Mouse (Mus musculus): ENCODE measurements around the gene Camk1d. TPM values are rescaled to one million over a fixed set of nuclear protein-coding genes. Genes with fewer than 3 reads are reported as not detected.
"Not testable (repeated sequence)": the region's sequence is repeated elsewhere in the genome, so short reads cannot be mapped to it uniquely, and the experiment has no call there.

The Camk1d gene
- polyA plus RNA-seq, 1 experiment from 2014 or later = 7.4 TPM

- Histone ChIP-seq H3K9me3 (ENCODE audit: control insufficient read depth, low read length) (no peaks in the 10 kb centered on the region), H3K4me3 (ENCODE audit: low read length) (no peak overlapping the region), H3K36me3 (ENCODE audit: control insufficient read depth, insufficient read depth, low read length) (no peaks in the 10 kb centered on the region), H3K9ac (ENCODE audit: low read depth, low read length) (no peak overlapping the region), H3K4me2 (ENCODE audit: low read length) (no peak overlapping the region), H3K27me3 (replicated peaks; ENCODE audit: control insufficient read depth, insufficient read depth, low read length) (no peaks in the 10 kb centered on the region), H3K4me1 (ENCODE audit: control insufficient read depth, insufficient read depth, low read depth, low read length) (no peaks in the 10 kb centered on the region), H3K27ac (ENCODE audit: low read depth, low read length) (no peak overlapping the region)
- 92% methylated on average over 3 of the region's 3 CpGs for WGBS
- no peak for ATAC-seq
Measured at GRCm38 (mm10) chr2:5553264-5553663, 161.1 kb downstream of the Camk1d start.

- H3K9ac ChIP-seq (ENCODE audit: low read depth, low read length) = no peak overlapping the region
- no peak for ATAC-seq
- no peak overlapping the region for H3K27ac ChIP-seq (ENCODE audit: low read depth, low read length)
- no peaks in the 10 kb centered on the region for H3K27me3 ChIP-seq (replicated peaks; ENCODE audit: control insufficient read depth, insufficient read depth, low read length)
- H3K36me3 ChIP-seq (ENCODE audit: control insufficient read depth, insufficient read depth, low read length) = no peaks in the 10 kb centered on the region
- H3K4me1 ChIP-seq (ENCODE audit: control insufficient read depth, insufficient read depth, low read depth, low read length) = no peaks in the 10 kb centered on the region
- WGBS = 94% methylated on average over 5 of the region's 5 CpGs
- no peak overlapping the region for H3K4me3 ChIP-seq (ENCODE audit: low read length)
- H3K4me2 ChIP-seq (ENCODE audit: low read length) = no peak overlapping the region
- H3K9me3 ChIP-seq (ENCODE audit: control insufficient read depth, low read length) = no peaks in the 10 kb centered on the region
Measured at GRCm38 (mm10) chr2:5551758-5552255, 162.5 kb downstream of the Camk1d start.

GRCm38 (mm10) chr2:5549334-5549733, 165.0 kb downstream of the Camk1d start:
- H3K36me3 ChIP-seq (ENCODE audit: control insufficient read depth, insufficient read depth, low read length) = no peaks in the 10 kb centered on the region
- H3K9me3 ChIP-seq (ENCODE audit: control insufficient read depth, low read length) = no peaks in the 10 kb centered on the region
- no peak for ATAC-seq
- H3K4me1 ChIP-seq (ENCODE audit: control insufficient read depth, insufficient read depth, low read depth, low read length) = no peaks in the 10 kb centered on the region
- no peak overlapping the region for H3K4me2 ChIP-seq (ENCODE audit: low read length)
- H3K4me3 ChIP-seq (ENCODE audit: low read length) = no peak overlapping the region
- no peak overlapping the region for H3K9ac ChIP-seq (ENCODE audit: low read depth, low read length)
- WGBS = 88% methylated on average over 2 of the region's 2 CpGs
- H3K27ac ChIP-seq (ENCODE audit: low read depth, low read length) = no peak overlapping the region
- H3K27me3 ChIP-seq (replicated peaks; ENCODE audit: control insufficient read depth, insufficient read depth, low read length) = no peaks in the 10 kb centered on the region

- Histone ChIP-seq H3K4me1 (ENCODE audit: control insufficient read depth, insufficient read depth, low read depth, low read length) (no peaks in the 10 kb centered on the region), H3K27ac (ENCODE audit: low read depth, low read length) (no peak overlapping the region), H3K27me3 (replicated peaks; ENCODE audit: control insufficient read depth, insufficient read depth, low read length) (no peaks in the 10 kb centered on the region), H3K4me3 (ENCODE audit: low read length) (no peak overlapping the region), H3K4me2 (ENCODE audit: low read length) (no peak overlapping the region), H3K36me3 (ENCODE audit: control insufficient read depth, insufficient read depth, low read length) (no peaks in the 10 kb centered on the region), H3K9me3 (ENCODE audit: control insufficient read depth, low read length) (no peaks in the 10 kb centered on the region), H3K9ac (ENCODE audit: low read depth, low read length) (no peak overlapping the region)
- 88% methylated on average over 4 of the region's 4 CpGs for WGBS
- ATAC-seq = no peak
Measured at GRCm38 (mm10) chr2:5548872-5549271, 165.4 kb downstream of the Camk1d start.

GRCm38 (mm10) chr2:5540870-5541269, 173.4 kb downstream of the Camk1d start:
- WGBS = 73% methylated on average over 3 of the region's 3 CpGs
- Histone ChIP-seq H3K9me3 (ENCODE audit: control insufficient read depth, low read length) (no peaks in the 10 kb centered on the region), H3K4me3 (ENCODE audit: low read length) (no peak overlapping the region), H3K27ac (ENCODE audit: low read depth, low read length) (no peak overlapping the region), H3K27me3 (replicated peaks; ENCODE audit: control insufficient read depth, insufficient read depth, low read length) (no peaks in the 10 kb centered on the region), H3K4me1 (ENCODE audit: control insufficient read depth, insufficient read depth, low read depth, low read length) (no peaks in the 10 kb centered on the region), H3K4me2 (ENCODE audit: low read length) (no peak overlapping the region), H3K36me3 (ENCODE audit: control insufficient read depth, insufficient read depth, low read length) (no peaks in the 10 kb centered on the region), H3K9ac (ENCODE audit: low read depth, low read length) (no peak overlapping the region)
- no peak for ATAC-seq

- H3K36me3 ChIP-seq (ENCODE audit: control insufficient read depth, insufficient read depth, low read length); H3K4me3 ChIP-seq (ENCODE audit: low read length); H3K9me3 ChIP-seq (ENCODE audit: control insufficient read depth, low read length); H3K4me1 ChIP-seq (ENCODE audit: control insufficient read depth, insufficient read depth, low read depth, low read length); H3K9ac ChIP-seq (ENCODE audit: low read depth, low read length); ATAC-seq; H3K27me3 ChIP-seq (replicated peaks; ENCODE audit: control insufficient read depth, insufficient read depth, low read length); H3K27ac ChIP-seq (ENCODE audit: low read depth, low read length); H3K4me2 ChIP-seq (ENCODE audit: low read length): not testable (repeated sequence)
- 69% methylated on average over 3 of the region's 3 CpGs for WGBS
Measured at GRCm38 (mm10) chr2:5539894-5540293, 174.4 kb downstream of the Camk1d start.

GRCm38 (mm10) chr2:5533868-5534267, 180.4 kb downstream of the Camk1d start:
- Histone ChIP-seq H3K4me2 (ENCODE audit: low read length) (no peak overlapping the region), H3K4me1 (ENCODE audit: control insufficient read depth, insufficient read depth, low read depth, low read length) (no peaks in the 10 kb centered on the region), H3K9me3 (ENCODE audit: control insufficient read depth, low read length) (peaks cover 3% of the 10 kb centered on the region; the same call in 1 of the 2 replicates), H3K9ac (ENCODE audit: low read depth, low read length) (no peak overlapping the region), H3K4me3 (ENCODE audit: low read length) (no peak overlapping the region), H3K27me3 (replicated peaks; ENCODE audit: control insufficient read depth, insufficient read depth, low read length) (no peaks in the 10 kb centered on the region), H3K27ac (ENCODE audit: low read depth, low read length) (no peak overlapping the region), H3K36me3 (ENCODE audit: control insufficient read depth, insufficient read depth, low read length) (no peaks in the 10 kb centered on the region)
- ATAC-seq = no peak
- 45% methylated on average over 2 of the region's 2 CpGs for WGBS

- ATAC-seq = no peak
- peaks cover 3% of the 10 kb centered on the region; the same call in 1 of the 2 replicates for H3K9me3 ChIP-seq (ENCODE audit: control insufficient read depth, low read length)
- H3K4me2 ChIP-seq (ENCODE audit: low read length) = no peak overlapping the region
- no peak overlapping the region for H3K9ac ChIP-seq (ENCODE audit: low read depth, low read length)
- H3K4me3 ChIP-seq (ENCODE audit: low read length) = no peak overlapping the region
- H3K36me3 ChIP-seq (ENCODE audit: control insufficient read depth, insufficient read depth, low read length) = no peaks in the 10 kb centered on the region
- H3K27me3 ChIP-seq (replicated peaks; ENCODE audit: control insufficient read depth, insufficient read depth, low read length) = no peaks in the 10 kb centered on the region
- WGBS = 58% methylated on average over 2 of the region's 2 CpGs
- H3K4me1 ChIP-seq (ENCODE audit: control insufficient read depth, insufficient read depth, low read depth, low read length) = no peaks in the 10 kb centered on the region
- no peak overlapping the region for H3K27ac ChIP-seq (ENCODE audit: low read depth, low read length)
Measured at GRCm38 (mm10) chr2:5529992-5530391, 184.3 kb downstream of the Camk1d start.

- no peaks in the 10 kb centered on the region for H3K4me1 ChIP-seq (ENCODE audit: control insufficient read depth, insufficient read depth, low read depth, low read length)
- H3K9me3 ChIP-seq (ENCODE audit: control insufficient read depth, low read length) = no peaks in the 10 kb centered on the region
- H3K27ac ChIP-seq (ENCODE audit: low read depth, low read length) = no peak overlapping the region
- H3K36me3 ChIP-seq (ENCODE audit: control insufficient read depth, insufficient read depth, low read length) = no peaks in the 10 kb centered on the region
- no peak overlapping the region for H3K4me2 ChIP-seq (ENCODE audit: low read length)
- no peak for ATAC-seq
- no peak overlapping the region for H3K9ac ChIP-seq (ENCODE audit: low read depth, low read length)
- no peaks in the 10 kb centered on the region for H3K27me3 ChIP-seq (replicated peaks; ENCODE audit: control insufficient read depth, insufficient read depth, low read length)
- H3K4me3 ChIP-seq (ENCODE audit: low read length) = no peak overlapping the region
- 46% methylated on average over 8 of the region's 8 CpGs for WGBS
Measured at GRCm38 (mm10) chr2:5519221-5519669, 195.1 kb downstream of the Camk1d start.

- Histone ChIP-seq H3K4me3 (ENCODE audit: low read length) (no peak overlapping the region), H3K36me3 (ENCODE audit: control insufficient read depth, insufficient read depth, low read length) (no peaks in the 10 kb centered on the region), H3K9ac (ENCODE audit: low read depth, low read length) (no peak overlapping the region), H3K27ac (ENCODE audit: low read depth, low read length) (no peak overlapping the region), H3K9me3 (ENCODE audit: control insufficient read depth, low read length) (no peaks in the 10 kb centered on the region), H3K4me1 (ENCODE audit: control insufficient read depth, insufficient read depth, low read depth, low read length) (no peaks in the 10 kb centered on the region), H3K4me2 (ENCODE audit: low read length) (no peak overlapping the region), H3K27me3 (replicated peaks; ENCODE audit: control insufficient read depth, insufficient read depth, low read length) (no peaks in the 10 kb centered on the region)
- WGBS = 78% methylated on average over 2 of the region's 2 CpGs
- ATAC-seq = no peak
Measured at GRCm38 (mm10) chr2:5515106-5515505, 199.2 kb downstream of the Camk1d start.

Data from hindbrain, embryonic 16.5 days (tissue).